Mouse (Mus musculus): ENCODE measurements around the gene Clrn2. TPM values are rescaled to one million over a fixed set of nuclear protein-coding genes. Genes with fewer than 3 reads are reported as not detected.
"Not testable (repeated sequence)": the region's sequence is repeated elsewhere in the genome, so short reads cannot be mapped to it uniquely, and the experiment has no call there.

The Clrn2 gene
- not detected for total RNA-seq (2021)
- long read RNA-seq, experiment 1: 0 reads
- long read RNA-seq, experiment 2: 0 reads

DNA sequence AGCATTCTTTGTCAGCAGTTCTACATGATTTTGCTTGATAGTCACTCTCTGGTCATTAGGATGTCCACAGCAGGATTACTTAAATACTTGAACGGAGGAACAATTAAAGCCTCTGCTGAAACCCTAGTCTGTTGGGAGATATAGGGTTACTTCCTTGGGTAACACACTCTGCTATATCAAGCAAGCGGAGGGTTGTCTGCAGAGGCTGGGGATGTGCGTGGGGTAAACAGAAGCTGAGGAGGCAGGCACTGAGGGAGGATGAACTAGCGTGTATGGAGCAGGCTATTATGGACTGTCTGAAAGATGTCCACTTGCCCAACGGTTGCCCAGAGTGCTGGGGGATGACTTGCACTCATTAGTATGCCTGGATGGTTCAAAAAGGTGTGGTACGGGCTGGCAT, at the start of gene Clrn2:
Clrn2 (plus strand) TSS at position 301 of the 400 bp plus-strand sequence.
- DNase-seq (ENCODE audit: low spot score): no peak

GRCm38 (mm10) chr5:45406129-45406528, 47.4 kb upstream of the Clrn2 start:
- no peak for DNase-seq (ENCODE audit: low spot score)

DNA sequence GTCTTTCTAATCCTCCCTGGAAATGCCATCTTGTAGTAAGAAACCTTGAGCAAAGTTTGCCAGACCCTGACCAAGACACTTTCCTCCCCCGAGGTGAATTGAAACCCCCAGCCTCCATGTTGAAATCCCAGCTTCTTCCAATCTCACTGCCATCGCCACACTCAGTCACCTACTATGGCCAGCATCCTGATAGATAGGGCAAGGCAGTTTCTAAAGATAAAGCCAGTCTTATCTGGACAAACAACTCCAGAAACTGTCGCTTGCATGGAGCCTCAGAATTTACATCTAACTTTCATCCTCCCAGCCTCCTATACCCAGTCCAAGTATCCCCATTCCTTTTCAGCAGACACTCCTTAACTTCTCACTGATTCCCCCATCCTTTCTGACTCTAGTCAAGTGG, 37.1 kb upstream of the Clrn2 start:
- no peak for DNase-seq (ENCODE audit: low spot score)

- no peak for DNase-seq (ENCODE audit: low spot score)
Measured at GRCm38 (mm10) chr5:45417859-45418443, 35.6 kb upstream of the Clrn2 start.

DNA sequence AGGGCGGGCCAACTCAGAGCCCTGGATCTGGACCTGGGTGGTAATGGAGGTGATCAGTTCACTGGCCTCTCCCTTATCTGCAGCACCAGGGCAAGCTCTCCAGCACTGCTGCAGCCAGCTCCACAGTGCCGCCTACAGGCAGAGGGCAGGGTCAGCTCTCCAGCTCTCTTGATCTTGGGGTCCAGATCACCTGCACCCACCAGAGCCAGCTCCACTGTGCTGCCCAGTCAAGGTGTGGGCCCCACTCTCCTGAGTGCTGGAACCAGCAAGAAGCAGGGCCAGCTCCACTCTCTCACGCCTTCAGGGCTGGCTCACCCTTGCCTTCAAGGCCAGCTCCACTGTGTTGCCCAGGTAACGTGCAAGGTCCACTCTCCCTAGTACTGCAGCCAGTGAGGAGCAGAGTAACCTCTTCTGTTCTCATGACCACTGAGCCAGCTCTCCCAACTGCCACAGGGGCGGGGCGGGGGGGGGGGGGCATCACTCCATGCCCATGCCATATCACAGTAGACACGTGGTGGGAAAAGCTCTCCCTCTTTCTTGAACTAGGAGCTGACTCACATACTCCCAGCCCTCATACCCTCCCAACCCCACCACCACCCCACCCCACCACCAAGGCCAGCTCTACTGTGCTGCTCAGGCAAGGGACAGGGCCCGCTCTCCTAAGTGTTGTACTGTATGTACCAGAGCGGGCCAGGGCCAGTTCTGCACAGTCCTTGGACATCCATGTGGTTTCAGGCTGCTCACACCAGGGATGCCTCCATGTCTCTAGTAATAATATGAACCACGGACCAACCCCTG, 33.5 kb upstream of the Clrn2 start:
- no peak for DNase-seq (ENCODE audit: low spot score)

DNA sequence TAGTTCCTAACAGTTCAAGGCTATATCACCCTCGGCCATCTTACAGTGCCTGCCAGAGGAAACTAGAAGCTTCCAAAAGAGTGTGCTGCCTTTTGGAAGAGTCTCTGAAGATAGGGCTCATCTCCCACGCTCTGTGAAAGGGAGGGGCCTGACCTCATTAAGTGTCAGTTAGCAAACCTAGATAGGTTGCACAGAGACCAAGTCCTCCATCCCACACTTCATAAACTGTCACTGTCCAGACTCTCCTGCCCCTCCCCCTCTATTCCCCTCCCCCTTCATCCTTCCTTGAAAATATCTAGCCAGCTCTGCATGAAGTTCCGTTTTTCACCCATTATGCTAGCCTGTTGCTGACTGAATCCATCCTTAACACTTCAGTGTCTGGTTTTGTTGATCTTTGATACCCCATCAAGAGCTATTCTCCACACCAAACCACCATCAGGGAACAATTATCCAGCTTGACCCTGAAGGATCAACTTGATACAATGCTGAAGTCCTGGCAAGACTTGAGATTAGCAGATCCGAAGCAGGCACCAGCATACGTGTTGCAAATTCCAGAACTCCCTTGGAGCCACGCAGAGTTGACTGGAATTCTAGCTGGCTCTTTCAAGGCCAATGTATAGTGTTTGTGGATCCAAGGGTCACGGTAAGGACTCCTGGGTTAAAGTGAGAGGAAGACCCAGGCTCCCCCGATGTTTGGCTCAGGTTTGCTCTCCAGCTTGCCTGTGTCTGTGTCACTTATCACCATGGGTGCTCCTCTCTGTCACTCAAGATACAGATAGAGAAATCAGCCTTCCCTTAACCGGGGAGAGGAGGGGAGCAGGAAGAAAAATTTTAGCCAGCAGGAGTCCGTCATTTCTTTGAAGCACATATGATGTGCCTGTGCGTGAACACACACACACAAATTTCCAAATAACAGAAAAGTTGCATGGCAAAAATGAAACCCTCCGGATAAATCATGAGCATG, 31.4 kb upstream of the Clrn2 start:
- no peak for DNase-seq (ENCODE audit: low spot score)

DNA sequence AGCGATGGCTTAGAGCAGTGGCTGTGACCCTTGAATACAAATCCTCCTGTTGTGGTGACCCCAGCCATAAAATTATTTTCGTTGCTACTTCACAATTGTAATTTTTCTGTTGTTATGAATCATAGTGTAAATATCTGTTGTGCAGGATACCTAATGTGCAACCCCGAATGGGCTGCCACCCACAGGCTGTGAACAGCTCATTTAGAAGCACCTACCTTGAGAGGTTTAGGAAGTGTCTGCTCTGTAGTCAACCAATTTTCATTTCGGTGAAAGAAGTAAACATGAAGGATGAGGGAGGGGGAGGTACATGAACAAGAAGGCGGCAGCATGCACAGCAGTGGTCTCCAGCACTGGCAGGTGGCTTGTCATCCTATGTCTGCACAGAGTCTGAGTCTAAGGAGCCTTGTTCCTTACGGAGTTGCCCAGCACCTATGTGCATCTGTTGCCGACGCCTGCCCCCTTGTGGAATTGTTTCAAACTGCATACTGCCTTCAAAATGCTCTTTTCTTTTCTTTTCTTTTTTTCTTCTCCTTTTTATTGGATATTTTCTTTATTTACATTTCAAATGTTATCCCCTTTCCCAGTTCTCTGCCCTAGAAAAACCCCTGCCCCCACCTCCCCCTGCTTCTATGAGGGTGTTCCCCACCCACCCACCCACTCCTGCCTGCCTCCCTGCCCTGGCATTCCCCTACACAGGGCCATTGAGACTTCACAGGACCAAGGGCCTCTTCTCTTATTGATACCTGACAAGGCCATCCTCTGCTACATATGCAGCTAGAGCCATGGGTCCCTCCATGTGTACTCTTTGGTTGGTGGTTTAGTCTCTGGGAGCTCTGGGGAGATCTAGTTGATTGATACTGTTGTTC, 29.3 kb upstream of the Clrn2 start:
- DNase-seq (ENCODE audit: low spot score): peak; percentile 26

- DNase-seq (ENCODE audit: low spot score): not testable (repeated sequence)
Measured at GRCm38 (mm10) chr5:45425771-45426170, 27.8 kb upstream of the Clrn2 start.

DNA sequence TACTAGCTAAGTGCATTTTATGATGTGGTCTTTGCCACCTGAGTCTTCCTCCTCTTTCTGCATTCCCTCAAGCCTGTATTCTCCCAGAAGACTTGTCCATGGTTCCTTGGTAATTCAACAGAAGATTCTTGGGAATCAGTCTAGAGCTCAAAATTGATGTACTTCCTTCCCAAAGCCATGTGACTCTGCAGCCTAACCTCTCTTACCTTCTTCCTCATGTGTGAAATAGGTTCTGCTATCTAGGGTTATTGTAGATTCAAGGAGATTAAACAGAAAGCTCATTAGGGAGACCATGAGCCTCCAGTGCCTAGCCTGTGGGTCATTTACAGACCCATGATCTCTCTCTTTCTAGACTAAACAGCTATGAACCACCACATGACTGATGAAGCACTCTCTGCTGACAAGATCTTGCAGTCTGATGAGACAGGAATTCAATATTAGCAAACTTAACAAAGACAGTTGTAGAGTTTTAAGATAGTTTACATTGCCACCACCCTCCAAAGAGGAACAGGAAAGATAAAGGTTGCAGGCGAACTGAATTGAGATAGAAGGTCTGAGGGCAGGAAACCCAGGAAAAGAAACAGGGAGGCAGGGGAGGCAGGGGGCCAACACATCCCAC, 27.0 kb upstream of the Clrn2 start:
- DNase-seq (ENCODE audit: low spot score): no peak

GRCm38 (mm10) chr5:45427891-45428290, 25.7 kb upstream of the Clrn2 start:
- no peak for DNase-seq (ENCODE audit: low spot score)

GRCm38 (mm10) chr5:45435967-45436950, 17.3 kb upstream of the Clrn2 start:
- DNase-seq (ENCODE audit: low spot score): no peak

DNA sequence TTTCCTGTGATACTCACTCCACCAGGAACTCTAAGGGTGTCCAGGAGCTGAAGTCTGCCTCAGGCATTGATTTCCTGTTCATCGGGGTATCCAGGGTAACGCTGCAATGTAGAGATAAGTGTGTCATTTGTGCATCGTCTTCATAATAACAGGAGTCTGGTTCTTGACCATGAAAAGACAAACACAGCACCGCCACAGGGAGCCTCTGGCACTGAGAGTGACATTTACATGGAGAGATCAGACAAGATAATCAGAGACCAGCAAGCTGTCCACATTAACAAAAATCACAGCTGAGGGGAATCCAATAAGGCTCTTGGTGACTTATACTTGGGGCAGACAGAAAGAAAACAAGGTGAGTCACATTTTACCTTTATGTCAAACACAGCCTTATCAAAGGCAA, 15.7 kb upstream of the Clrn2 start:
- no peak for DNase-seq (ENCODE audit: low spot score)

GRCm38 (mm10) chr5:45438301-45438700, 15.2 kb upstream of the Clrn2 start:
- DNase-seq (ENCODE audit: low spot score): peak; percentile 57

DNA sequence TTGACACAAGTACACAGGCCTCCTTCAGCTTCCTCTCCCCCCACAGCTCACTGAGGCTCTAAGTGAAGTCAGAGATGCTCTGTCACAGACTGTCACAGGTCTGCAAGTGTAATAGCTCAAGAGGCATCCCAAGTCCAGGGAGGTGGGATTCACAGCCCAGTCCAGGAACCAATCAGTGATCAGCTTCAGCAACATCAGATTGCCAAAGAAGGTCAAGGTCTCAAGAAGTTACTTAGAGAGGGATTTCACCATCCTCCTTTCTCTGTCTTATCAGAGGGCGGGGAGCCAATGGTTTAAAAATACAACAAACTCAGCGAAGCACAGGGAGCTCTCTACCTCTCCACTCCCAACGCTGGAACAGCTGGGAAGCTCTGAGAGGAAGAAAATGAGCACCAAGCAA, 12.4 kb upstream of the Clrn2 start:
- DNase-seq (ENCODE audit: low spot score): no peak

- no peak for DNase-seq (ENCODE audit: low spot score)
Measured at GRCm38 (mm10) chr5:45441745-45442144, 11.8 kb upstream of the Clrn2 start.

DNA sequence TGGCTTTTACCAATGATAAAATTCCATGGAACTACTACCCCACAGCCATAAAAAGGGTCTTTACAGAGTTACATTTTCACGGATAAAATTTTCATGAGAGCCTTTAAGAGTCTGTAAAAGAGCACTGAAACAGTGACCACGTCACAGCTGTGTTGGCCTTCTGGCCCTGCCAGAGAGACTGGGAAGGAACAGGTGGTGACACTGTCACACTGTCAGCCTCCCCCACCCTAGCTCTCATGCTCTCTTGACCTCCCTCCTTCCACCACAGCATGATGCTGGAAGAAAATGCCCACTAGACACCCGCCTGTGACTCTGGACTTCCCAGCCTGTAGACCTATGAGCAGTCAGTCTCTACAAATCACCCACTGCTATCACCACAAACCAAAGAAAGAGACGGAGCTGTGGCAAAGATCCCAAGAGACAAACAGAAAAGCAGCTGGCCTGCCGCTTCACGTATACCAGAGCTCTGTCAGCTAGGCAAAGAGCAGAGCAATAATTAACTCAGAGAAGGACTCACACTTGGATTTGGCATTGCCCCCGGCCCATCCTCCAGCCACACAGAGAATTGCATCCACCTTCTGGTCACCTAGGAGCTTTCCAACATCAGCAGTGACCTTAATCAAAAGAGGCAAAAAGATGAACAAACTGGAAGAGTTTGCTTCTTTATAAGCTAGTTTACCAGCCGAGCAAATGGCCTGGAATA, 9.3 kb upstream of the Clrn2 start:
- no peak for DNase-seq (ENCODE audit: low spot score)

- DNase-seq (ENCODE audit: low spot score): no peak
Measured at GRCm38 (mm10) chr5:45448676-45449075, 4.9 kb upstream of the Clrn2 start.

GRCm38 (mm10) chr5:45449206-45449605, 4.3 kb upstream of the Clrn2 start:
- peak; percentile 6 for DNase-seq (ENCODE audit: low spot score)

Measured in gastrocnemius, adult 18-20 months (tissue).